Mouse (Mus musculus): ENCODE measurements around the gene Eif2b2. TPM values are rescaled to one million over a fixed set of nuclear protein-coding genes. Genes with fewer than 3 reads are reported as not detected.

The Eif2b2 gene
- 108 TPM for polyA plus RNA-seq (2017; shearing (Covaris generic))

GRCm38 (mm10) chr12:85219236-85219904 lies at the start of gene Eif2b2:
Gene Eif2b2, plus strand, starts transcription at chr12:85219481.

DNA sequence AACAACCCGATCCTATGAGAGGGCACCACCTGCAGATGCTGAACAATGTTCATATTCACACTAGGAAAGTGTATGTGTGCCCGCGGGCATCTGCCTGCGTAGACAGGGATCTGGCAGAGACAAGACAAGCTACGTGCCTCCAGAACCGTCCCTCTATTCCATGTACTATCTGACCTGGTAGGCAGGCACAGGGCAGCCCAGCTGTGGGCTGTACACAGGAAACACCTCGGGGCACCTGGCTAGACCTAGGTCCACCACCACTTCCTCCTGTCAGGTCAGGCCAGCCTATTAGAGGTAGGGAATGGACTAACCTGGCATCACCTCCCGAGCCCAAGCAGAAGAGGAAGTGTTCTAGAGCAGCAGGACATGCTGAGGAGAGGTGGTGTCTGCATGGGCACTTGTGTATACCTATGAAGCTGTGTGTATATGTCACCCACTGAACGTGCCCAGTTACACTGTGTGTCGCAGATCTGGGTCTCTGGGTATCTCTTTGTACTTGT lies 41.5 kb upstream of the Eif2b2 start, which contains the start of gene Pgf:
Gene Pgf, minus strand, starts transcription at position 51 of the 500 bp plus-strand sequence.

DNA sequence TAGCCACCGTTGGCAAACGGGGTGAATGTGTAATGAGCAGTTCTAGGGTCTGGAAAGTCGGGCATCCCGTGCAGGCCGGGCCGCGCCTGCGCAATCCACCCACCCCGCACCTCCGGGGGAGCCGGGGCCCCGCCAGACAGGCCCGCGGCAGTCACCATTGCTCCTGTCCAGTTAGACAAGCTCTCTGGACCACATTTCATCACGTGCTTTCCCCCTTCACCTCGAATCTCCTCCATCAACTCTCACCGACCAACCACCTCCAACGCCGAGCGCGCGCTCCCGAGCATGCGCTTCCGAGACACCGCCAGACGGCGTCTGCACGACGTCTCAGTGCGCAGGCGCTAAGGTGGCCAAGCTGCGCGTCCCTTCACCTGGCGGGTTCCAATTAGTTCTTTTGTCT lies 51.0 kb downstream of the Eif2b2 start, which contains the start of gene Mlh3:
Gene Mlh3, minus strand, starts transcription at position 281 of the 400 bp plus-strand sequence.

Other genes starting within 250 kb of the Eif2b2 start
- gene Fcf1, start 248.6 kb upstream of the Eif2b2 start, polyA plus RNA-seq (2017; shearing (Covaris generic)) = 124 TPM
- 40.6 TPM for gene Arel1, start 248.6 kb upstream of the Eif2b2 start, polyA plus RNA-seq (2017; shearing (Covaris generic))
- 35.2 TPM for gene Ylpm1, start 223.2 kb upstream of the Eif2b2 start, polyA plus RNA-seq (2017; shearing (Covaris generic))
- gene Prox2, start 108.7 kb upstream of the Eif2b2 start, polyA plus RNA-seq (2017; shearing (Covaris generic)) = 6.1 TPM
- 97.0 TPM for gene Dlst, start 108.6 kb upstream of the Eif2b2 start, polyA plus RNA-seq (2017; shearing (Covaris generic))
- 1.3 TPM for gene Rps6kl1, start 68.2 kb upstream of the Eif2b2 start, polyA plus RNA-seq (2017; shearing (Covaris generic))
- gene Pgf, start 41.7 kb upstream of the Eif2b2 start, polyA plus RNA-seq (2017; shearing (Covaris generic)) = 0.11 TPM
- 16.0 TPM for gene Mlh3, start 51.1 kb downstream of the Eif2b2 start, polyA plus RNA-seq (2017; shearing (Covaris generic))
- gene Acyp1, start 69.0 kb downstream of the Eif2b2 start, polyA plus RNA-seq (2017; shearing (Covaris generic)) = 82.4 TPM
- 0.12 TPM for gene Zc2hc1c, start 69.1 kb downstream of the Eif2b2 start, polyA plus RNA-seq (2017; shearing (Covaris generic))
- gene Nek9, start 119.9 kb downstream of the Eif2b2 start, polyA plus RNA-seq (2017; shearing (Covaris generic)) = 28.5 TPM
- gene Tmed10, start 155.4 kb downstream of the Eif2b2 start, polyA plus RNA-seq (2017; shearing (Covaris generic)) = 169 TPM